ENCODE assay signal across 30 mouse cellular contexts in the genomic region with DNA sequence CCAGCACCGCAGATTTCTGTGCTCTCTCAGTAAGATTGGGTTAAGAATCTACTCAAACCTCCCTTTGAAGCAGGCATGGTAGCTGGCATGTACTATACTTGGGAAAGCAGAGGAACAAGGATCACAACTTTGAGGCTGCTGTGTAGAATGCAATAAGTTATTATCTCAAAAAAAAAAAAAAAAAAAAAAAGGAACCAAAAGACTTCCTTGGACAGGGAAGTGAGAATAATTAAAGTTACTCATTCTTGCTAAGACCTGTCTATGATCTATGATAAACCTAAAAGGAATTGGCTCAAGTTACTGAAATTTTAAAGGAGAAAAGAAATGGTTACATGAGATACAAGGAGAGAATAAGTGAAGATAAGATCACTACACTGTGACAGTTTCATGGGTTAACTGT.
DNase-seq lines count a peak whose midpoint lies in the region; ATAC-seq and TF ChIP-seq lines count a peak whose summit lies in the region.
"Had no signal": no experiment of that assay in that cellular context is flagged by ENCODE, and none has a peak within 500 bp of the region (broad histone marks: within the 10 kb centered on the region; RNA-seq: fewer than 3 reads in every experiment).

No protein-coding gene starts in this region.

- TF ChIP-seq CTCF in ES-Bruce4 (IDR thresholded peaks at IDR 0.05; ENCODE audit: low read depth, low read length): no peak
- no peak for TF ChIP-seq CTCF in stomach, postnatal 0 days (IDR thresholded peaks at IDR 0.05; ENCODE audit: low read depth)

- peak overlapping the region; percentile 40 for H3K4me3 ChIP-seq in lung, embryonic 15.5 days
- no peak overlapping the region for H3K4me3 ChIP-seq in ES-Bruce4 (ENCODE audit: low read depth, low read length)
- H3K4me3 ChIP-seq in macrophage (ENCODE audit: inconsistent target): no peak overlapping the region
- H3K4me3 ChIP-seq in stomach, postnatal 0 days (ENCODE audit: low read depth, low read length): no peak overlapping the region
- H3K4me3 ChIP-seq: embryonic facial prominence, embryonic 12.5 days; forebrain, embryonic 15.5 days; hindbrain, embryonic 15.5 days; kidney, embryonic 15.5 days; layer of hippocampus, adult 2 months; liver, embryonic 13.5 days; midbrain, embryonic 10.5 days; midbrain, embryonic 15.5 days; neural tube, embryonic 12.5 days had no signal

- H3K4me1 ChIP-seq in lung, embryonic 15.5 days: peaks cover 41% of the 10 kb centered on the region
- H3K4me1 ChIP-seq in ES-Bruce4 (ENCODE audit: control insufficient read depth, insufficient read depth, low read length): peaks cover 5% of the 10 kb centered on the region
- peaks cover 8% of the 10 kb centered on the region; the same call in 1 of the 2 replicates for H3K4me1 ChIP-seq in stomach, postnatal 0 days (replicated peaks; ENCODE audit: control insufficient read depth, insufficient read depth)

- peak overlapping the region; percentile 39 for H3K4me2 ChIP-seq in lung, embryonic 15.5 days
- no peak overlapping the region for H3K4me2 ChIP-seq in stomach, postnatal 0 days (replicated peaks; ENCODE audit: low read depth)
- H3K4me2 ChIP-seq: embryonic facial prominence, embryonic 12.5 days; forebrain, embryonic 15.5 days; heart, embryonic 11.5 days; hindbrain, embryonic 15.5 days; kidney, embryonic 15.5 days; midbrain, embryonic 15.5 days; neural tube, embryonic 12.5 days had no signal

- H3K79me2 ChIP-seq in macrophage (ENCODE audit: inconsistent target): peaks cover 71% of the 10 kb centered on the region

- DNase-seq in lung, postnatal 10 days: no peak
- no peak for DNase-seq in stomach, postnatal 0 days (ENCODE audit: low spot score)
- DNase-seq in natural killer cell, adult 2 months (ENCODE audit: low spot score in 2 of 2): no peak
- DNase-seq: adrenal gland, postnatal 10 days; B cell, adult 2 months; cerebellum, adult 8-10 months; cerebellum, postnatal 25 days; embryo, embryonic 11 days; gastrocnemius, postnatal 25 days; heart, adult 18-20 months; kidney, adult 18-20 months; kidney, postnatal 36 days; liver, embryonic 13.5 days; lung, postnatal 36 days; thymus, postnatal 14 days had no signal

- TF ChIP-seq EP300 in ES-Bruce4 (IDR thresholded peaks at IDR 0.05; ENCODE audit: insufficient read depth, low read depth, low read length): no peak
- no peak for TF ChIP-seq EP300 in stomach, postnatal 0 days (optimal IDR thresholded peaks at IDR 0.05)

- no peak for ATAC-seq in lung, embryonic 15.5 days (ENCODE audit: borderline replicate concordance, extremely low read depth, low FRiP score, low TSS enrichment)
- no peak for ATAC-seq in stomach, postnatal 0 days (ENCODE audit: low FRiP score, low TSS enrichment)
- ATAC-seq in inflammation-experienced regulatory T-cells, adult 6 months: no peak
- ATAC-seq: forebrain, embryonic 15.5 days; midbrain, embryonic 15.5 days; Patski had no signal

- H3K9me3 ChIP-seq in lung, embryonic 15.5 days: no peaks in the 10 kb centered on the region
- no peaks in the 10 kb centered on the region for H3K9me3 ChIP-seq in ES-Bruce4 (replicated peaks; ENCODE audit: control insufficient read depth, insufficient read depth, low read length, poor library complexity, severe bottlenecking)
- no peaks in the 10 kb centered on the region for H3K9me3 ChIP-seq in stomach, postnatal 0 days (ENCODE audit: control insufficient read depth, low read length)
- H3K9me3 ChIP-seq: embryonic facial prominence, embryonic 12.5 days; forebrain, embryonic 15.5 days; G1E; hindbrain, embryonic 15.5 days; liver, embryonic 13.5 days; midbrain, embryonic 10.5 days; midbrain, embryonic 15.5 days; neural tube, embryonic 12.5 days had no signal

- peaks cover 11% of the 10 kb centered on the region; the same call in 1 of the 2 replicates for H3K36me3 ChIP-seq in lung, embryonic 15.5 days
- H3K36me3 ChIP-seq in ES-Bruce4 (ENCODE audit: control insufficient read depth, insufficient read depth, low read length, poor library complexity, severe bottlenecking): no peaks in the 10 kb centered on the region
- no peaks in the 10 kb centered on the region for H3K36me3 ChIP-seq in macrophage (ENCODE audit: inconsistent target)
- no peaks in the 10 kb centered on the region for H3K36me3 ChIP-seq in stomach, postnatal 0 days (ENCODE audit: control insufficient read depth, insufficient read depth, low read length)
- H3K36me3 ChIP-seq: embryonic facial prominence, embryonic 12.5 days; forebrain, embryonic 15.5 days; G1E; hindbrain, embryonic 15.5 days; kidney, embryonic 15.5 days; liver, embryonic 13.5 days; midbrain, embryonic 15.5 days; neural tube, embryonic 12.5 days had no signal

- H3K27me3 ChIP-seq in lung, embryonic 15.5 days: no peaks in the 10 kb centered on the region
- no peaks in the 10 kb centered on the region for H3K27me3 ChIP-seq in ES-Bruce4 (ENCODE audit: control insufficient read depth, insufficient read depth, low read length, poor library complexity, severe bottlenecking)
- no peaks in the 10 kb centered on the region for H3K27me3 ChIP-seq in stomach, postnatal 0 days (ENCODE audit: control insufficient read depth, insufficient read depth, low read length)
- H3K27me3 ChIP-seq: embryonic facial prominence, embryonic 12.5 days; forebrain, embryonic 15.5 days; hindbrain, embryonic 15.5 days; kidney, embryonic 15.5 days; liver, embryonic 13.5 days; midbrain, embryonic 15.5 days; neural tube, embryonic 12.5 days; Patski had no signal

- TF ChIP-seq POLR2A in ES-Bruce4 (IDR thresholded peaks at IDR 0.05; ENCODE audit: insufficient read depth, low read length): no peak

- H3K9ac ChIP-seq in lung, embryonic 15.5 days: peak overlapping the region; percentile 14; the same call in 1 of the 2 replicates
- no peak overlapping the region for H3K9ac ChIP-seq in ES-Bruce4 (ENCODE audit: low read depth, poor library complexity, severe bottlenecking)
- no peak overlapping the region for H3K9ac ChIP-seq in stomach, postnatal 0 days (ENCODE audit: low read length)
- H3K9ac ChIP-seq: embryonic facial prominence, embryonic 12.5 days; forebrain, embryonic 15.5 days; hindbrain, embryonic 15.5 days; kidney, embryonic 15.5 days; liver, embryonic 13.5 days; midbrain, embryonic 15.5 days; neural tube, embryonic 12.5 days had no signal

- WGBS in lung, embryonic 15.5 days: 84% methylated on average over 1 of the region's 1 CpGs
- 88% methylated on average over 1 of the region's 1 CpGs for WGBS in macrophage (ENCODE audit: missing documents)
- WGBS in stomach, postnatal 0 days: 71% methylated on average over 1 of the region's 1 CpGs

- no peak overlapping the region for H3K27ac ChIP-seq in lung, embryonic 15.5 days
- peak overlapping the region; percentile 61 for H3K27ac ChIP-seq in ES-Bruce4 (ENCODE audit: insufficient read depth, low read length)
- H3K27ac ChIP-seq in macrophage: peak overlapping the region; percentile 41
- peak overlapping the region; percentile 24; the same call in 1 of the 2 replicates for H3K27ac ChIP-seq in stomach, postnatal 0 days (replicated peaks)
- H3K27ac ChIP-seq: embryonic facial prominence, embryonic 12.5 days; forebrain, embryonic 15.5 days; hindbrain, embryonic 15.5 days; kidney, embryonic 15.5 days; layer of hippocampus, adult 2 months; liver, embryonic 13.5 days; midbrain, embryonic 10.5 days; midbrain, embryonic 15.5 days; neural tube, embryonic 12.5 days had no signal
